Mouse (Mus musculus) adrenal gland, postnatal 14 days (tissue): ENCODE results near the gene Mib2. TPM values are rescaled to one million over a fixed set of nuclear protein-coding genes. Genes with fewer than 3 reads are reported as not detected.
A peak's percentile ranks its signal among the peaks of the same experiment; 100 is the strongest.
"Not testable (repeated sequence)": the region's sequence is repeated elsewhere in the genome, so short reads cannot be mapped to it uniquely, and the experiment has no call there.

ENCODE experiments used
- DNase-seq: peaks from one replicate; pipeline ENCODE4 v3.0.0; 2021; ENCODE audit warnings: mixed read lengths
- total RNA-seq: library from RNA; stranded (reverse); gene quantifications from 2 replicates; pipeline ENCODE4 v1.2.3, GENCODE M21; 2021

The Mib2 gene
- total RNA-seq, 1 experiment from 2014 or later = 38.5 TPM

DNA sequence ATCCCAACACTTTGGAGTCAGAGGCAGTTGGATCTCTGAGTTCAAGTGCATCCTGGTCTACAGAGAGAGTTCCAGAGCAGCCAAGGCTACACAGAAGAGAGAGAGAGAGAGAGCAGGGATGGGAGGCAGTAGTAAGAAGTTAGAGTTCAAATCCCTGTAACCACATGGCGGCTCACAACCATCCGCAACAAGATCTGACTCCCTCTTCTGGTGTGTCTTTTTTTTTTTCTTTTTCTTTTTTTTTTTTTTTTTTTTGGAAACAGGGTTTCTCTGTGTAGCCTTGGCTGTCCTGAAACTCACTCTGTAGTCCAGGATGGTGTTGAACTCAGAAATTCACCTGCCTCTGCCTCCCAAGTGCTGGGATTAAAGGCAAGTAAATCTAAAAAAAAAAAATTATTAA, 3.1 kb upstream of the Mib2 start:
- DNase-seq = no peak

DNA sequence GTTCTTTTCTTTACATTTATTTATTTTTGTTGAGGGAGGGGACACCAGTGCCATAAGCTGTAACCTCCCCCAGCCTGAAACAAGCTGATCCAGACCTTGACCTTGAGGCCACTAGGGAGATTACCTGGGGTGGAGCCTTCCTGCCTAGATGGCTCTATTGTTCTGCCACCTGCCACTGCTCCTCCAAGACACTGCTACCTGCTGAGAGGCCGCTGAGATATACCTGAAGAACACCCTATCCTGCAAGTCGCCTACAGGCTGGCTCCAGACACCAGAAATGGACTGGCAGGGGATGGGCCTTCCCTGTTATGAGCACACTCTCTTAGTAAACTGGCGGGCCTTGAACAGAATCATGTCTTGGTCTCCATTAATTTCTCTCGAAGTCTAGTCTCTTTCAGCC, 1.2 kb upstream of the Mib2 start:
- DNase-seq = not testable (repeated sequence)

DNA sequence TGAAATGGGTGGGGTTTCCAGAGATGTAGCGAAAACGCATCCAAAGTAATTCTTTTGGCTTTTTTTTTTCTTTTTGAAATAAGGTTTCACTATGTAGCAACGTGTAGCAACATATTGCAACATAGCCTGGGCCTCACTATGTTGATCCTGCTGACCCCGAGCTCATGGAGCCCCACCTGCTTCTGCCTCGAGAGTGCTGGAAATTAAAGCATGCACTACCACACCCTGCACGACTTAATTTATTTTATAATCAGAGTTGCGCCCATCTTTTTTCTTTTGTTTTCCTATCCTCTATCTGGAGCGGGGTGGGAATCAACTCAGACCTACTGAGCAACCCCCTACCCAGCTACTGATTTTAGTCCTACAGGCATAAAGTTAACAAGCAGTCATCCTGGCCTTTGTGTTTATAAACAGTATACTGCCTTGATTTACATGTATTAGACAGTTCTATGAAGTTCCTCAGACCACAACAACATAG, 639 bp upstream of the Mib2 start:
- DNase-seq = no peak

DNA sequence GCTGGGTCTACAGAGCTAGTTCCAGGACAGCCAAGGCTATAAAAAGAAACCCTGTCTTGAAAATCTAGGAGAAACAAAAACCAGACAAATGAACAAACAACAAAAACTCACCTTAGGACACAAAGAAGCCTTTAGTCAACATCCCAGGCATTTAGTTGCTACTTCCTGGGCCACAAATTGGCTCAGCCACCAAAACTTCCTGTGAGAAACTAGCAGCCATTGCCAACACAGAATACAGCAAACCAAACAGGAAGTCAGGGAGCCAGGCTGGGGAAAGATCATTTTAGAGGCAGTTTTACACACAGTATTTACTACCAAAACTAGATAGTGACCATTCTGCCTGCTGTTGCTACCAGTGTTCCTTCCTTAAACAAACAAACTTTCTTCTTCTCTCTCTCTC, 2.1 kb downstream of the Mib2 start:
- DNase-seq = no peak

DNA sequence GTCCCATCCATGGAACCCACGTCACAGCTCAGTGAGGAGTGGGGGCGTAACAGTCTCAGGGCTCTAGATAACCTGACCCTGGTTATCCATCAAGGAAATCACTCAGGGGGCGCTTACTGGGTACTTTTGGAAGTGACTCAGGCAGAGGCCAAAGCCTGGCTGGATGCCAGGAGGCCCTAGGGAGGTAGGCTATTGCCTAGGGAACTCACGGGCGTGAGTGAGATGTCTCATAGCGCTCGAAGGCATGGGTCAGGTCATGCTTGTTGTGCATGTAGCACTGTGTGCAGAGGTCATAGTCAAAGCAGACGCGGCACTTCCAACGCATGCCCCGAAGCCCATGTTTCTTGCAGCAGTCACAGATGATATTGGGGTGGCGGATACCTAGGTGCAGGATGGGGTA, 8.4 kb downstream of the Mib2 start:
- DNase-seq = peak; percentile 86

DNA sequence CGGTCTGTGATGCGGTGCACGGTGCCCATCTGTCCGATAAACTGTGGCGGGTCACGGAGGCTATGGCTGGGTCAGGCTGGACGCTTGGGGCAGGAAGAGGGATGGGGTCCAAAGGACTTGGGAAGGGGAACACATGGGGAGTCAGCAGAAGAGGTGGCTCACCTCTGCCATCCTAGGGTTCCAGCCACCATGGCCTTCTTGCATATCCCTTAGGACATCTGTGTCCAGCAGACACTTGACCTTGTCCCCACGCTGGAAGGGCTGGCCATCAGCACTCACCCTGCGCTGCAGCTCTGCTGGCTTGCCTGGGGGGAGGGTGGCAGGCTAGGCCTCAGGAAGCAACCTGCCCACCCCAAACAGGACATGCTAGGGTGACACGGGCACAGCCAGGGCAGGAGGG, 10.0 kb downstream of the Mib2 start:
- DNase-seq = no peak

DNA sequence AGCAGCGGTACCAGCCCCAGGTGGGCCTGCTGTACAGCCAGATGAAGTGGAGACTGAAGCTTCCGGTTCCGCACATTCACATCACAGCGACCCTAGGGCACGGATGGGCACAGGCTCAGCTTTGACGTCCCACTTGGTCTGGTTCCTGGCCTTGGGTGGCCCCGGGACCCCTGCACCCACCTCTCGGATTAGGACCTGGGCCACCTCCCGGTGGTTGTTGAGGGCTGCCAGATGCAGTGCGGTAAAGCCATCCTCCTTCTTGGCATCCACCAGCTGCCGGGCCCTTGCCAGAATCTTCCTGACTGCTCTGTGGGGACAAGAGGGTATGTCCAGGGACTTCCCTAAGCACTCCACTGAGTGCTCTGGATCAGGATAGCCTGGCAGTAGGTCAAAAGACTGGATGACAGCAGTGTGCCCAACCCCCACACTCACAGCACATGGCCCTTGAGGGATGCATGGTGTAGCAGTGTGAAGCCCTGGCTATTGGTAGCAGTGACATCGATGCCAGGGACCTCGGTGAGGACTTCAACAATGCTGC, 12.7 kb downstream of the Mib2 start:
- DNase-seq = no peak

DNA sequence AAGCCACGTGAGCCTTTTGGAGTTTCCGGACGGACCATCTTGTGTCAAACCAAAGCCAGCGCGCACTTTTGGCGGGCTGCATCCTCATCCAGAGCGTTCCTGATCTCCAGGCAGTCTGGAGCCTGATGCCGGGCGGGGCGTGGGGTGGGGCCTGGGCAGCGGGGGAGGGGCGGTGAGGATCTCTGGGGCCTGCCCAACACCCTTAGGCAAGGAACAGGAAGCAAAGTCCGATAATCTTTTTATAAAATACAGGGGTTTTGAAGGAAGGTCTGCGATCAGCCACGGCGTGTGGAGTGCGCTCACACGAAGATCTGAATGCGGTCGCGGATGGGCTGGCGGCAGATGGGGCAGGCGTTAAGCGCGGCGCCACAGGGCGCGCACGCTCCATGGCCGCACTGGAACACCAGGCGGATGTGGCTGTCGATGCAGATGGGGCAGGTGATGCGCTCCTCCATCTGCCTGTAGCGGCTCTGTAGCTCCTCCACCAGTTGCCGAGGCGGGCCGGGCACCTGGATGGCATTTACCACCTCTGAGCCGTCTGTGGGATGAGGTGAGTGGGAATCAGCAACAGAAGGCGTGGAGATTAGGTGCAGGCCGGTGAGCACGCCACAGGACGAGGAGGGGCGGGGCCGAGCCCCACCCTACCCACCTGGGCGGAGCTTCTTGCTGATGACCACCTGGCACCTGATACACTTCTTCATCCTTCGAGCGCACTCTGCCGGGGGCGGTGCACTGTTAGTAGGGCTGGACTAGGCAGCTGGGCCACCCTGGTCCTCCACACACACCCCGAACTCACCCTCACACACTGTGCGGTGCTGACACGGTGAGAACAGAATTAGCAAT, 14.3 kb downstream of the Mib2 start:
- peak; percentile 72 for DNase-seq

DNA sequence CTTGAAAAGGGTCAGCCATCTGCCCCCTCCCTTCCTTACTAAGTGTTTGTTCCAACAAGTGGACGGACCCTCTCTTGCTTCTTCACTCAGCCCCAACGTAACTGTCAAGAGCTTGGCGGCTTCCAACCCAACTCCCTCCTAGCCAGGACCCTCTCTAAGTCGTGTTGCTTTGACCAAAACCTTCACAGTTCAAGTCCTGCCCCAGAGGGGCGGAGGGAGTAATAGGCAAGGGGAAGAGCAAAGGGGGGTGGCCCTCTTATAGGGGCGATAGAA, 14.9 kb downstream of the Mib2 start:
- no peak for DNase-seq

DNA sequence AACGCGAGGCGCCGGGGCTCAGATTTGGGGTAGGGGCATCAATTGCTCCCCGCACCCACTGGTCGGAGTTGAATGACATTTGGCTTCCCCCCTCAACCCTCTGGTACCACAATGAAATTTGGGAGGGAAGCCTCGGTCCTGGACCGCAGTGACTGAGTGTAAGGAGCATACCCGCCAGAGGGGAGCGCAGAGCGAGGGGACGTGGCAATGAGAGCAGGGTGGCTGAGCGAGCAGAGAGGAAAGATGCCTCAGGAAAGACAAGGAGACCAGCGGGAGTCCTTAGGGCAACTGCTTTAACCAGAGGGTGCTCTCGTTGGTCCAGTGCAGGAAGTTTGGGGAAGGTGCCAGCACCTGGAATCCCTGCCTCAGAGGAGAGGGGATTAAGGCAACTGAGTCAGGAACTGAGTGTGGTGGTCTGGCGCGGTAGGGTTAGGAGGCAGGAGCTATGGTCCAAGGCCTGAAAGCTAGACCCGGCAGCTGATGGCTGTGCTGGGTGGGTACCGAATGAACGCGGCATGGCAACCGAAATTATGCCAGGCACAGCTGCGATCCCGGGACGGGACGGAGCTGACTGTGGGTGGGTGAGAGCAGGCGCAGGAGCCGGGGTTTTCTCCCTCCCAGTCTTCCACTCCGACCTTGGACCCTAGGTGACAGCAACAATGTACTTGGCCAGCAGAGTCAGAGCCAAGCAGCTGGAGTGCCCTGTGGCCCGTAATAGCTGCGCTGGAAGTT, 15.4 kb downstream of the Mib2 start:
- peak; percentile 47 for DNase-seq

DNA sequence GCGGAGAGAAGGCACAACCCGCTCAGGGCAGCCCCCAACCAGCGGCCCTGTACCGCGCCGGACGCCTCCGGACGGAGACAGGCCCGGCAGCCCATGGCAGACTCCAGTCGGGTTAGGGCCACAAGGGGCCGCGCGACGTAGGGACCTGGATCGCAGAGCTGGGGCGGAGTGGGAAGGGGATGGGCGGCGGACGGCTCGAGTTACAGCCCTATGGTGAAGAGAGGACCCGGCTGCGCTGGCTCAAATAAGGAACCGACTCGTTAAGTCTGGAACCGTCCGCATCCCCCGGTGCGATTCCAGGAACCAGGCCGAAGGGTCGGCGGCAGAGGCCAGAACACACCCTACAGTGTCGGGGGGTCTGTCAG, 15.9 kb downstream of the Mib2 start, which contains the start of gene Mmp23:
Mmp23 (minus strand) TSS at position 299 of the 365 bp plus-strand sequence.
- peak; percentile 57 for DNase-seq

DNA sequence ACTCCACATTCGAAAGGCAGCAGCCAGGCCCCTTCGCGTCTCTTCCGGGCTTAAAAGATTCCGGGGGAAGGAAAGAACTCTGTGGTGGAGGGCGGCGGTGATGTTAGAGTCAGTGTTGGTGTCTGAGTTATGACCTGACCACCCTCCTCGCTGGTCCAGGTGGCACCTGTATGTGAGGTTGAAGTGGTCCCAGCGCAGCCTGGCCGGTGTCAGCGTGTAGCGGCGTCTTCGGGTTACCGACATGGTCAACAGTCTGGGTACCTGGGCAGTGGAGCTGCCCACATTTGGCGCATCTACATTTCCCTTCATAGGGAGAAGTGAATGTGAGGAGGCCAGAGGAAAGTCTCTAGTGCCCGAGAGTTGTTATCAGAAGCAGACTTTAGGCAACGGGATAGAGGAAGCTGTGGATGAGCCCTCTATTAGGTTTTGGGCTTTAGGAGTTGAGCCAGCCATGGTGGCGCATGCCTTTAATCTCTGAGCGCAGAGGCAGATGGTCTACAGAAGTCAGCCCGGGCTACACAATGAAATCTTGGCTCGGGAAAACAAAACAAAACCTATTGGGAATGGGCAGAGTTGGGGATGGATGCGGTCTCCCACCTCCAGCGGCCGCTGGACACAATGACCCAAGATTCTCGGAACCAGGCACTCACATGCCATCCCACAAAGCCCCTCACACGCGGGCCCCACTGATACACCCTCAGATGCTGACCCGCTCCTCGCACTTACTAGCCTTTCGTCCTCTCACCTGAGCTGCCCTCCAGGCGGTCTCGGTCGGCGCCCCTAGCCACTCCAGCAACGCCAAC, 16.5 kb downstream of the Mib2 start:
- DNase-seq = no peak

DNA sequence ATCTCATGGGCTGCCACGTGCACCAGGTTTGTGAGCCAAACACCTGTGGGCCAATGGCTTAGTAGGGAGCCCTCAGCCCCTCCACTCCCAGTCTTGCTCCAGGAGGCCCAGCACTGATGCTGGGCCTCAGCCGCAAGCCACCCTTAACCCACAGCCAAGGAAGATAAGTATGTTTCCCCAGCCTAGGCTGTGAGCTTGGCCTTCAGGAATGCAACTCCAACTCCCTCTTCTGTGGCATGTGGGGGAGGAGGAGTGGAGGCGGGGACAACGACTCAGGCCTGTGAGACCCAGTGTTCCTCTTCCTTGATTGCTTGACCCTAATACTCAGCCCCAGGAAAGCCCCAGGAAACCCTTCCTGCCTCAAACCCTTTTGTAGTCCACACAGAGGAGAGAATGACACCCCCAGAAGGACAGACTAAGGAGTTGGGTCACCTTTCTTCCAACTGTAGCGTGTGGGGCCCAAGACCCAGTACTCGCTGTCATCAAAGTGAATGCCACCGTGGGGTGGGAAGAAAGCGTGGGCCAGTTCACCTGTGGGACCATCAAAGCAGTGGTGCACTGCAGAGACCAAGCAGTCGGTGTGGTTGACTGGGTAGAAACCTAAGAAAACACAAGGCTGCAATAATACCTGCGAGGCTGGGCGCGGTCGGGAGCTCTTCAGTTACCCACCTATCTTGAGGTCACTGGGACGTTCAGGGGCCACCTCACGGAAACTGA, 17.3 kb downstream of the Mib2 start:
- peak; percentile 32 for DNase-seq

DNA sequence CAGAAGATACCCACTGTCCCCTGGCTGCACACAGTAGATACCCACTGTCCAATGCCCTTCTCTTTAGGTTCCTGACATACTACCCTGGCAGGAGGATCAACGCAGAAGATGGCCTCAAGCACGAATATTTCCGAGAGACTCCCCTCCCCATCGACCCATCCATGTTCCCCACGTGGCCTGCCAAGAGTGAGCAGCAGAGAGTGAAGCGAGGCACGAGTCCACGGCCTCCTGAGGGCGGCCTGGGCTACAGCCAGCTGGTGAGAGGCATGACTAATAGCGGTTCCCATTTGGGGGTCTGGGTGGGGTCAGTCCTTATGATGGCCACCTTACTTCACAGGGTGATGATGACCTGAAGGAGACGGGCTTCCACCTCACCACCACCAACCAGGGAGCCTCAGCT, 19.6 kb downstream of the Mib2 start:
- DNase-seq = no peak

DNA sequence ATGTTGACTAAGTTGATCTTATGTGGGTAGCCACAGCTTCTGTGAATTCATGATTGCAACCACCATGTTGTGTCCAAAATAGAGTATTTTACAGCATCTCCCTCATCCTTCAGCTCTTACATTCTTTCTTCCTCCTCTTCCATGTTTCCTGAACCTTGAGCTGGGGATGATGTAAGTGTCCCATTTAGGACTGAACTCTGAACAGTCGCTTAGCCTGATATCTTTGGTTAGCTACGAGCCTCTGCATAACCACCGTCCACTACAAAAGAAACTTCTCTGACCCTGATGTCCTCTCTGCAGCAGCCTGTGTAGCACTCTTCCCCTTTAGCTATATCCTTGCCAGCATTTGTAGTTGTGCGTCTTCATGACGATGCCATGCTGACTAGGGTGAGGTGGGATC, 23.3 kb downstream of the Mib2 start:
- no peak for DNase-seq

DNA sequence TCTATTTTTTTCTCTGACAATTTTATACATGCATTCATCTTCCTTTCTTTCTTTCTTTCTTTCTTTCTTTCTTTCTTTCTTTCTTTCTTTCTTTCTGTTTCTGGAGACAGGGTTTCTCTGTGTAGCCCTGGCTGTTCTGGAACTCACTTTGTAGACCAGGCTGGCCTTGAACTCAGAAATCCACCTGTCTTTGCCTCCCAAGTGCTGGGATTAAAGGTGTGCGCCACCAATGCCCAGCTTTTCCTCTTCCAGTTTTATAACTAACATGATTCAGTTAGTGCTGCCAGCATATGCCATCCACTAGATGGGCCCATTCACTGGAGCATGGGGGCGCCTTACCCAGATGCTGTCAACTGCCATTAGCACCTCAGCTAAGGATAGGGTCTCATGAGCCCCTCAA, 23.7 kb downstream of the Mib2 start, which contains the start of gene Gm10563:
Gm10563 (minus strand) TSS at position 101 of the 400 bp plus-strand sequence.
- DNase-seq = not testable (repeated sequence)

DNA sequence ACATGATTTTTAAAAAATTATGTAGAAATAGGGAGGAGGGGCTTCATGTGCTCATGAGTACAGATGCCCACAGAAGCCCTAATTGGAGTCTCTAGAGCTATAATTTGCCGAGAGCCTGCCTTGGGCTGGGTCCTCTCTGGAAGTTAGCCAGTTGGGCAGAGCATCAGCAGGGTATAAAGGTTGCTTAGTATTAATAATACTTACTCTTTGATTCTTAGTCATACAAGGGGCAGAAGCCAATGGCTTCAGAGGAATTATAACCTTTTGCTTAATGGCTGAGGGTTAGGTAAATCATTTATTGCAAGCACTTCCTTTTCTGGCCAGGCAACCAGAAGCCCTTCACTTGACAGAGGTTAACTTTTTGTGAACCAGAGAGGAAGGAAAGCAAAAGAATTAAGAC, 25.5 kb downstream of the Mib2 start:
- DNase-seq = no peak

DNA sequence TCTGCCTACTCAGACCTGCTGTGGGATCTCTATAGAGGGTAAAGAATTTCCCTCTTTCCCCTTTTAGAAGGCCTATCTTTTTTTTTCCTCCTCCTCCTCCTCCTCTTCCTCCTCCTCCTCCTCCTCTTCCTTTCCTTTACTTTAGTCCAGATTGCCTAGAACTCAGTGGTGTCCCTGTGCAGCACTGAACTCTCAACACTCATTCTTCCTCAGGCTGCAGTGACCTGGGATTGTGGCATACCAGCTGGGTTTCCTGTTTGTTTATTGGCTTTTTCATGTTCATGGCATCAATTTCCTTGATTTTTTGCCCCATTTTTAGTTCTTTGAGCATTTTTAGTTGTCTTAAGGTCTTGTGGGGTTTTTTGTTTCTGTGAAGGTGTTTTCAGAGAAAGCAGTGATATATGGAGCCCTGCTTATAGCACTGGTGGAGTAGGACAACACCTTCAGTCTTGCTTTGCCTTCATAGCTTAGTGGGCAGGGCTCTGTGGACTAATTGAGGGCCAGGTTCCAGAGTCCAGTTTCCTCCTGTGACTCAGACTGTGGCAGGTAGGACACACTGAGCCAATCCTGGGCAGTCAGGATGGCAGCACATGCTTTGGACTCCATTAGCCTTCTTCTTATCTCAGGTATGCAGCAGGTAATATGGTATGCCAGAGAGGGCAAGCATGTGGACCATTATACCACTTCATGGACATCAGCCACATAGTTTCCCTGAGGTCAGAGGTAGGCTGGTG, 33.1 kb downstream of the Mib2 start:
- DNase-seq = no peak

DNA sequence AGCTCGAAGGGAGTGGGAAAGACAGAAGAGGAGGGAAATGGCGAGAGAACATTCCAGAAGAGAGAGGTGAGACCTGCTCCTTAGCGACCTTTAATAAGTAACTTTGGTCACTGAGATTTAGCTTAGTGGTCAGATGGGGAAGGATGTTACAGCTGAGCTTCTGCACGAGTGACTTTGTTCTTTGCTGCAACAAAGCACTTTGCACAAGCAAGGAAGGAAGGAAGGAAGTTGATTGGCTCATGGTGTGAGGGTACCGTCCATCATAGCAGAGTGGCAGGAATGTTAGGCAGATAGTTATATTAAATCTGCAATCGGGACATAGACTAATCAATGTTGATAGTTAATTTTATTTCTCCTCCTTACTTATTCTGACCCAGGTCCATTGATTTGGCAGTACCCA, 38.7 kb downstream of the Mib2 start:
- DNase-seq = no peak

DNA sequence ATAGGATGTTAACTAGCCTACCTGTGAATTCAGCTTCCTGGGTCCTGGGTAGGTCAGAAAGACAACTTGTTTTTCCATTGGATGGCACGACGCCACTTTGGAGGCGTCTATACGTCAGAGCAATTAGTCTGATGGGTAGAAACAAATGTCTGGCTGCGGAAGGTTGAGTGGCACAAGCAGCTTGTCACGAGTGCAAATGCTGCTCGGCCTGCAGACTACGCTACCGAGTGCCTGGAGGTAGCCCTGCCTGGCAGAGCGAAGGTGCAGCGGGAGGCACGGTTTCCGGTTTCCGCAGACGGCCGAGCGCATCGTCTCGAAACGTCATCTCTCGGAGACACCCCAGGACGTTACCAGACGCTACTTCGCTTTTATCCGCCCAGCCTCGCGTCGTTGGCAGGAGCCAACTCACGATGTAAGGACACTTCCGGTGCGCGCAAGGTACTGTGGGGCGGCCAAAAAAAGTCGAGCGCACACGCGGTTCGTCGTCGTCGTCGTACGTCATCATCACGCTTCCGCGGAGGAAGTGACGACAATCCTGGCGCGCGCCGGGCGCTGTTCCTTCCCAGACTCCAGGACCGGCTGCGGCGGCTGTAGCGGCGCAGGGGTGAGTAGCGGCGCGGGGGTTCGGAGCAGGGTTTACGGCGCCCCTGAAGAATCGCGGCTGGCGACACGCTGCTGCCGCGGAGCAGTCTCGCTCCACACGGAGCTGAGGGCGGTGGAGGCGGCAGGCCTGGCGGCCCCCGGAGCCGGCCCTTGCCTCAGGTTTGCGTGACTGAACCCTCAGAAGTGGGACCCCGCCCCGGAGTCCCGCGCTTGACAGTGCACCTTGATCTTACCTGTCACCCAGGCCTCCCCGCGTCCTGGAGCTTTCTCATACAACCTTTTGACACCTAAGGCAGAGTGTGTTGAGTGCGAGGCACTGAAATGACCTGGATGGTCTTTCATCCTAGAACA, 44.4 kb downstream of the Mib2 start, which contains the start of gene Cdk11b:
Cdk11b (plus strand) TSS at position 517 of the 954 bp plus-strand sequence.
- DNase-seq = peak; percentile 97
